Mouse (Mus musculus): ENCODE data around the gene Lmnb2. TPM values are rescaled to one million over a fixed set of nuclear protein-coding genes. Genes with fewer than 3 reads are reported as not detected.

Lmnb2 gene
- polyA plus RNA-seq, 1 experiment from 2014 or later, result 16.2 TPM

DNA sequence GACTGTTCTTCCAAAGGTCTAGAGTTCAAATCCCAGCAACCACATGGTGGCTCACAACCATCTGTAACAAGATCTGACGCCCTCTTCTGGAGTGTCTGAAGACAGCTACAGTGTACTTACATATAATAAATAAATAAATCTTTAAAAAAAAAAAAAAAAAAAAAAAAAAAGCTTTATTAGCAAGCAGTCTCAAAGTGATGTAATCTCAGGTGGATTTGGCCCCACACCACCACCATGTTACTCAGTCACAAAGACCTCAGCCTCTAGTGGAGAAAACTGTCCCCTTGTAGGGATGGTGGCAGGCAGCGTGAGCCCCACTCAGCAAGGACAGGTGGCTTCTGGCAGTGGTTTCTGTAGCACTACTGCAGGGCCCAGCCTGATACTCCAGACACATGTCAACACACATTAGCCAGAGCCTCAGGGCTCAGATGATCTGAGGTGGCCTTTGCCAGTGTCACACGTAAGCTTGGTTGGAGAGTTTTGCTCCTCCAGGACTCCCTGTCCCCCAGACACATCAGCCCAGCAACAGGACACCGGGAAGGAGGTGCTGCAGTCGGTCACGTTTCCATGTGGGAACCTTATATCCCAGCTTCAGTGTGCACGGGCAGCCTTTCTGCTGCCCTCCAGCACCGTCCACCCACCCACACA, 4.6 kb downstream of the Lmnb2 start:
- H3K36me3 ChIP-seq (ENCODE audit: control insufficient read depth, insufficient read depth, low read length), result peaks cover 16% of the 10 kb centered on the region; the same call in 1 of the 2 replicates
- no peak overlapping the region for H3K27ac ChIP-seq (ENCODE audit: low read depth, low read length)
- no peak overlapping the region for H3K9ac ChIP-seq (ENCODE audit: low read depth, low read length)

GRCm38 (mm10) chr10:80911891-80912290, 6.2 kb downstream of the Lmnb2 start:
- Histone ChIP-seq H3K4me1 (replicated peaks; ENCODE audit: control insufficient read depth, insufficient read depth, low read length) (peaks cover 22% of the 10 kb centered on the region), H3K36me3 (ENCODE audit: control insufficient read depth, insufficient read depth, low read length) (peaks cover 23% of the 10 kb centered on the region; the same call in 1 of the 2 replicates), H3K4me2 (no peak overlapping the region), H3K9me3 (ENCODE audit: control insufficient read depth, low read length) (no peaks in the 10 kb centered on the region), H3K9ac (ENCODE audit: low read depth, low read length) (no peak overlapping the region), H3K27ac (ENCODE audit: low read depth, low read length) (no peak overlapping the region), H3K27me3 (replicated peaks; ENCODE audit: control insufficient read depth, insufficient read depth, low read length) (no peaks in the 10 kb centered on the region), H3K4me3 (ENCODE audit: low read depth, low read length) (no peak overlapping the region)
- no peak for ATAC-seq (replicated peaks; ENCODE audit: low FRiP score)
- DNase-seq (ENCODE audit: low spot score), result no peak

More for the DNA sequence above, 4.6 kb downstream of the Lmnb2 start:
- 88% methylated on average over 7 of the region's 8 CpGs for WGBS
- H3K27me3 ChIP-seq (replicated peaks; ENCODE audit: control insufficient read depth, insufficient read depth, low read length), result no peaks in the 10 kb centered on the region
- H3K9me3 ChIP-seq (ENCODE audit: control insufficient read depth, low read length), result no peaks in the 10 kb centered on the region
- H3K4me1 ChIP-seq (replicated peaks; ENCODE audit: control insufficient read depth, insufficient read depth, low read length), result peaks cover 27% of the 10 kb centered on the region
- ATAC-seq (replicated peaks; ENCODE audit: low FRiP score), result no peak
- DNase-seq (ENCODE audit: low spot score), result no peak
- H3K4me2 ChIP-seq, result no peak overlapping the region
- H3K4me3 ChIP-seq (ENCODE audit: low read depth, low read length), result no peak overlapping the region

DNA sequence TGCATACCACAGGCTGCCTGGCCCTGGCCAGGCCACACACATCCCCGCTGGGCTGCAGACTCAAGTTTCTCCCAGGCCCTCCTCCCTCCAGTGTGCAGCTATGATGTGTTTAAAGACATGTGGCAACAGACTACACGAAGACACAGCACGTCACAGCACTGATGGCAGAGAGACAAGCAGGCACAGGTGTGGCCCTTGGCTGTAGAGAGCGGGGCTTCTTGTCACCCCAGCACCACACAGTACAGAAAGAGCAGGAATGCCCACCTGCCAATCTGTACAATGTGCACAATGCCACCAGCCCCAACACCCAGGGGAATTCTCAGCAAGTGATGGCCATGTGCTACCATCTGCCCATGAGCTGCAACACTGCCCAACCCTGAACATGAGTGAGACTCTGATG, 6.7 kb downstream of the Lmnb2 start:
- no peaks in the 10 kb centered on the region for H3K27me3 ChIP-seq (replicated peaks; ENCODE audit: control insufficient read depth, insufficient read depth, low read length)
- H3K36me3 ChIP-seq (ENCODE audit: control insufficient read depth, insufficient read depth, low read length), result peaks cover 23% of the 10 kb centered on the region; the same call in 1 of the 2 replicates
- no peak overlapping the region for H3K9ac ChIP-seq (ENCODE audit: low read depth, low read length)
- no peak overlapping the region for H3K4me2 ChIP-seq
- ATAC-seq (replicated peaks; ENCODE audit: low FRiP score), result no peak
- H3K4me3 ChIP-seq (ENCODE audit: low read depth, low read length), result no peak overlapping the region
- no peaks in the 10 kb centered on the region for H3K9me3 ChIP-seq (ENCODE audit: control insufficient read depth, low read length)
- WGBS, result 94% methylated on average over 4 of the region's 4 CpGs
- peaks cover 19% of the 10 kb centered on the region for H3K4me1 ChIP-seq (replicated peaks; ENCODE audit: control insufficient read depth, insufficient read depth, low read length)
- no peak overlapping the region for H3K27ac ChIP-seq (ENCODE audit: low read depth, low read length)
- DNase-seq (ENCODE audit: low spot score), result no peak

GRCm38 (mm10) chr10:80909375-80910162, 8.5 kb downstream of the Lmnb2 start:
- no peaks in the 10 kb centered on the region for H3K9me3 ChIP-seq (ENCODE audit: control insufficient read depth, low read length)
- 93% methylated on average over 22 of the region's 22 CpGs for WGBS
- H3K27me3 ChIP-seq (replicated peaks; ENCODE audit: control insufficient read depth, insufficient read depth, low read length), result no peaks in the 10 kb centered on the region
- no peak for ATAC-seq (replicated peaks; ENCODE audit: low FRiP score)
- no peak overlapping the region for H3K27ac ChIP-seq (ENCODE audit: low read depth, low read length)
- no peak overlapping the region for H3K4me2 ChIP-seq
- H3K4me3 ChIP-seq (ENCODE audit: low read depth, low read length), result no peak overlapping the region
- no peak for DNase-seq (ENCODE audit: low spot score)
- peaks cover 6% of the 10 kb centered on the region for H3K4me1 ChIP-seq (replicated peaks; ENCODE audit: control insufficient read depth, insufficient read depth, low read length)
- peaks cover 35% of the 10 kb centered on the region for H3K36me3 ChIP-seq (ENCODE audit: control insufficient read depth, insufficient read depth, low read length)
- no peak overlapping the region for H3K9ac ChIP-seq (ENCODE audit: low read depth, low read length)

DNA sequence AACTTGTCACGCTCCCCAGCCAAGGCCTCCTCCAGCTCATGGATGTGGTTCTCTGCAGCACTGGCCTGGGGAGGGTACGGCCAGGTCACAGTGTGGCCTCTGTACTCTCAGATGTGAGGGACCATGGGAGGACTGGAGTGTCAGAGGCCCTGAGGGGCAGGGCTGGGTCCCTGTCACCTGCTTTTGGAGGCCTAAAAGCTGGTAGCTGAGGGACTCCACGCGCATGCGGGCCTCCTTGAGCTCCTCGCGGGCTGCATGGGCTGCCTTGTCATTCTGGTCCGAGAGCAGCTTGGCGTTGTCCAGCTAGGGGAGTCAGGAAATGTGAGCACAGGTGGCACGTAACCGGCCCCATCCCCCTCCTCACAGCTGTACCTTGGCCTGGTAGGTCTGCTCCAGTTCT, 13.3 kb downstream of the Lmnb2 start:
- Histone ChIP-seq H3K4me2 (no peak overlapping the region), H3K9ac (ENCODE audit: low read depth, low read length) (no peak overlapping the region), H3K27me3 (replicated peaks; ENCODE audit: control insufficient read depth, insufficient read depth, low read length) (no peaks in the 10 kb centered on the region), H3K36me3 (ENCODE audit: control insufficient read depth, insufficient read depth, low read length) (peaks cover 44% of the 10 kb centered on the region), H3K27ac (ENCODE audit: low read depth, low read length) (no peak overlapping the region), H3K9me3 (ENCODE audit: control insufficient read depth, low read length) (no peaks in the 10 kb centered on the region), H3K4me1 (replicated peaks; ENCODE audit: control insufficient read depth, insufficient read depth, low read length) (peaks cover 7% of the 10 kb centered on the region), H3K4me3 (ENCODE audit: low read depth, low read length) (no peak overlapping the region)
- ATAC-seq (replicated peaks; ENCODE audit: low FRiP score) (no peak), DNase-seq (ENCODE audit: low spot score) (no peak)
- 93% methylated on average over 11 of the region's 11 CpGs for WGBS

DNA sequence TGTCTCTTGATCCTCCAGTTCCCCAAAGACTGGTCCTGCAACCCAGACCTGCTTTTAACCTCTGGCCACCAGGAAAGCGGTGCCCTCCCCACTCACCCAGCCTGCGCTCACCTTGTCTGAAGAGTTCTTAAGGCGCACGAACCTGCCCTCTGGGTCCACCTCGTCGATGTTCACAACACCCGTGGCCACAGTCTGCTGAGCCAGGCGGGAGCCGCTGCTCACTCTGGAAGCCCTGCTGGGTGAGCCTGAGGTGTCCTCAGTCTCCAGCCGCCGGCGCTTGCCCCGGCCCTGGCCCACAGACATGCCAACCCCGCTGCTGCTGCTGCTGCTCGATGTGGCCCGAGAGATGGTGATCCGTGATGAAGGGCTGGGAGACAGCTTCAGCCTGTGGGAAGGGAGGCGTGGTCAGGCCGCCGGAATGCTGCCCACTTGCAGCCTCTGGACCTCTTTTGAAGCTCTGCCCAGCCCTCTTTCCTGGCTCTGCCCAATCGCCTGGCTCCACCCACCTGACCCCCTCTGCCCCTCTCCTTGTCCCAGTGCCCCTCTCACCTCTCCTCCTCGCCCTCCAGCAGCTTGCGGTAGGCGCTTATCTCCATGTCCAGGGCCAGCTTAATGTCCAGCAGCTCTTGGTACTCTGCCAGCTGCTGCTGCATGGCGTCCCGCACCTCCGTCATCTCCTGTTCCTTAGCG, 13.9 kb downstream of the Lmnb2 start:
- ATAC-seq (replicated peaks; ENCODE audit: low FRiP score) (no peak), DNase-seq (ENCODE audit: low spot score) (no peak)
- WGBS, result 91% methylated on average over 28 of the region's 28 CpGs
- H3K27me3 ChIP-seq (replicated peaks; ENCODE audit: control insufficient read depth, insufficient read depth, low read length), result no peaks in the 10 kb centered on the region
- no peak overlapping the region for H3K9ac ChIP-seq (ENCODE audit: low read depth, low read length)
- no peaks in the 10 kb centered on the region for H3K9me3 ChIP-seq (ENCODE audit: control insufficient read depth, low read length)
- H3K4me3 ChIP-seq (ENCODE audit: low read depth, low read length), result no peak overlapping the region
- peaks cover 12% of the 10 kb centered on the region for H3K4me1 ChIP-seq (replicated peaks; ENCODE audit: control insufficient read depth, insufficient read depth, low read length)
- H3K4me2 ChIP-seq, result no peak overlapping the region
- peaks cover 40% of the 10 kb centered on the region for H3K36me3 ChIP-seq (ENCODE audit: control insufficient read depth, insufficient read depth, low read length)
- H3K27ac ChIP-seq (ENCODE audit: low read depth, low read length), result no peak overlapping the region

GRCm38 (mm10) chr10:80903282-80903681, 14.8 kb downstream of the Lmnb2 start:
- Histone ChIP-seq H3K36me3 (ENCODE audit: control insufficient read depth, insufficient read depth, low read length) (peaks cover 44% of the 10 kb centered on the region), H3K9ac (ENCODE audit: low read depth, low read length) (no peak overlapping the region), H3K9me3 (ENCODE audit: control insufficient read depth, low read length) (no peaks in the 10 kb centered on the region), H3K4me2 (no peak overlapping the region), H3K4me1 (replicated peaks; ENCODE audit: control insufficient read depth, insufficient read depth, low read length) (peaks cover 20% of the 10 kb centered on the region), H3K4me3 (ENCODE audit: low read depth, low read length) (no peak overlapping the region), H3K27me3 (replicated peaks; ENCODE audit: control insufficient read depth, insufficient read depth, low read length) (no peaks in the 10 kb centered on the region), H3K27ac (ENCODE audit: low read depth, low read length) (no peak overlapping the region)
- ATAC-seq (replicated peaks; ENCODE audit: low FRiP score) (no peak), DNase-seq (ENCODE audit: low spot score) (no peak)
- 86% methylated on average over 10 of the region's 10 CpGs for WGBS

- Histone ChIP-seq H3K4me2 (no peak overlapping the region), H3K36me3 (ENCODE audit: control insufficient read depth, insufficient read depth, low read length) (peaks cover 41% of the 10 kb centered on the region), H3K9ac (ENCODE audit: low read depth, low read length) (no peak overlapping the region), H3K9me3 (ENCODE audit: control insufficient read depth, low read length) (no peaks in the 10 kb centered on the region), H3K27me3 (replicated peaks; ENCODE audit: control insufficient read depth, insufficient read depth, low read length) (no peaks in the 10 kb centered on the region), H3K27ac (ENCODE audit: low read depth, low read length) (no peak overlapping the region), H3K4me3 (ENCODE audit: low read depth, low read length) (no peak overlapping the region), H3K4me1 (replicated peaks; ENCODE audit: control insufficient read depth, insufficient read depth, low read length) (peaks cover 28% of the 10 kb centered on the region)
- 94% methylated on average over 9 of the region's 9 CpGs for WGBS
- no peak for DNase-seq (ENCODE audit: low spot score)
- no peak for ATAC-seq (replicated peaks; ENCODE audit: low FRiP score)
Observed at GRCm38 (mm10) chr10:80902273-80902940, 15.6 kb downstream of the Lmnb2 start.
